Mouse (Mus musculus): Measurements from ENCODE around the gene Prrt4. TPM values are rescaled to one million over a fixed set of nuclear protein-coding genes. Genes with fewer than 3 reads are reported as not detected.

Prrt4 gene
- polyA plus RNA-seq, 1 experiment from 2014 or later = 1.4 TPM

Small RNAs within 50 kb of the gene (microRNA-seq; reads per million reads assigned to microRNA genes)
- gene Gm24303 = not detected

Other genes with a start within 250 kb of the Prrt4 start
- not detected in 2 replicates for gene Lep, start 119.4 kb downstream of the Prrt4 start, polyA plus RNA-seq (2014; fragmentation: Nextera tagmentation; extraction: Ambion mirVana)
- 70.7 and 71.3 TPM in 2 replicates for gene Rbm28, start 14.6 kb downstream of the Prrt4 start, polyA plus RNA-seq (2014; fragmentation: Nextera tagmentation; extraction: Ambion mirVana)
- 50.7 and 56.5 TPM in 2 replicates for gene Impdh1, start 36.8 kb upstream of the Prrt4 start, polyA plus RNA-seq (2014; fragmentation: Nextera tagmentation; extraction: Ambion mirVana)
- 35.5 and 42.2 TPM in 2 replicates for gene Hilpda, start 92.9 kb upstream of the Prrt4 start, polyA plus RNA-seq (2014; fragmentation: Nextera tagmentation; extraction: Ambion mirVana)
- 0.32 and 0.33 TPM in 2 replicates for gene Fam71f2, start 100.0 kb upstream of the Prrt4 start, polyA plus RNA-seq (2014; fragmentation: Nextera tagmentation; extraction: Ambion mirVana)
- gene Fam71f1, start 139.6 kb upstream of the Prrt4 start, polyA plus RNA-seq (2014; fragmentation: Nextera tagmentation; extraction: Ambion mirVana) = 0.32 TPM in 1 of 2 replicates, not detected in the other
- gene Calu, start 168.5 kb upstream of the Prrt4 start, polyA plus RNA-seq (2014; fragmentation: Nextera tagmentation; extraction: Ambion mirVana) = 289 and 291 TPM in 2 replicates
- 0.15 and 0.20 TPM in 2 replicates for gene Opn1sw, start 208.9 kb upstream of the Prrt4 start, polyA plus RNA-seq (2014; fragmentation: Nextera tagmentation; extraction: Ambion mirVana)
- 36.8 and 40.1 TPM in 2 replicates for gene Ccdc136, start 216.7 kb upstream of the Prrt4 start, polyA plus RNA-seq (2014; fragmentation: Nextera tagmentation; extraction: Ambion mirVana)